Mouse (Mus musculus) ES-E14 (cell line): ENCODE measurements around the gene Enpp6. TPM values are rescaled to one million over a fixed set of nuclear protein-coding genes. Genes with fewer than 3 reads are reported as not detected.
A peak's percentile ranks its signal among the peaks of the same experiment; 100 is the strongest.

ENCODE experiments used
- DNase-seq: peaks from one replicate; pipeline ENCODE4 v3.0.0-alpha.2; 2013; ENCODE audit warnings: low read depth, low spot score
- H3K27ac ChIP-seq: 2 replicates; pipeline ENCODE4 v1.5.1; 2012; ENCODE audit warnings: low read depth, mild to moderate bottlenecking, low read length, moderate library complexity, mixed read lengths; ENCODE audit not compliant: poor library complexity, insufficient read depth, severe bottlenecking
- H3K36me3 ChIP-seq: 2 replicates; pipeline ENCODE4 v1.6.1; 2012; ENCODE audit warnings: mild to moderate bottlenecking, low read length, moderate library complexity, mixed read lengths; ENCODE audit not compliant: control insufficient read depth, poor library complexity, insufficient read depth, severe bottlenecking
- H3K4me1 ChIP-seq, 2 experiments: fragments of 150-350 bp in 1 of 2; sonication (generic) in 1 of 2; 2 replicates each; pipeline ENCODE4 v1.6.1; 2012; ENCODE audit warnings: low read length in 2 of 2, mild to moderate bottlenecking in 1 of 2, mixed read lengths in 1 of 2; ENCODE audit not compliant: control insufficient read depth in 2 of 2, insufficient read depth in 2 of 2, poor library complexity in 1 of 2
- H3K4me3 ChIP-seq, 2 experiments: fragments of 150-350 bp in 1 of 2; sonication (generic) in 1 of 2; 2 replicates each; pipeline ENCODE4 v1.5.1; 2012; ENCODE audit warnings: low read length in 2 of 2, low read depth in 1 of 2, mild to moderate bottlenecking in 1 of 2, mixed read lengths in 1 of 2; ENCODE audit not compliant: insufficient read depth in 1 of 2, poor library complexity in 1 of 2, severe bottlenecking in 1 of 2
- H3K9ac ChIP-seq: 2 replicates; pipeline ENCODE4 v1.6.1; 2012; ENCODE audit warnings: low read depth, mild to moderate bottlenecking, low read length, mixed read lengths; ENCODE audit not compliant: poor library complexity, insufficient read depth, severe bottlenecking
- H3K9me3 ChIP-seq: fragments of 150-350 bp; sonication (generic); 2 replicates; pipeline ENCODE4 v1.6.1; 2012; ENCODE audit warnings: low read depth, mild to moderate bottlenecking, low read length; ENCODE audit not compliant: control insufficient read depth, insufficient read depth
- CHD2 ChIP-seq: IDR thresholded peaks from 2 replicates; pipeline ENCODE4 v1.6.1; 2014; ENCODE audit warnings: mild to moderate bottlenecking, low read depth, low read length, inconsistent platforms
- HCFC1 ChIP-seq: IDR thresholded peaks from 2 replicates; pipeline ENCODE4 v1.6.1; 2012; ENCODE audit warnings: low read length, inconsistent platforms, borderline replicate concordance; ENCODE audit not compliant: insufficient read depth
- MAFK ChIP-seq: IDR thresholded peaks from 2 replicates; pipeline ENCODE4 v1.6.1; 2014; ENCODE audit warnings: mild to moderate bottlenecking, low read depth, low read length, inconsistent platforms; ENCODE audit not compliant: insufficient read depth
- ZC3H11A ChIP-seq: IDR thresholded peaks from 2 replicates; pipeline ENCODE4 v1.6.1; 2012; ENCODE audit warnings: low read depth, mild to moderate bottlenecking, inconsistent platforms, low read length, borderline replicate concordance
- ZNF384 ChIP-seq: IDR thresholded peaks from 2 replicates; pipeline ENCODE4 v1.6.1; 2012; ENCODE audit warnings: low read depth, low read length, inconsistent platforms
- in situ Hi-C, 2 experiments: fragments of 600-800 bp; cut with MboI; formaldehyde crosslinking; loops; one replicate each; pipeline ENCODE4 v1.15.1; 2025; ENCODE audit warnings: low sequenced_read_pairs in 2 of 2, inconsistent platforms in 1 of 2; ENCODE audit not compliant: unreplicated experiment in 2 of 2
- total RNA-seq: library from RNA; depleted of rRNA; stranded (reverse); fragments of 300-350 nt; gene quantifications from 2 replicates; pipeline ENCODE4 v1.2.3, GENCODE M21; 2012

The Enpp6 gene
- total RNA-seq, 1 experiment = 0.22 TPM

DNA sequence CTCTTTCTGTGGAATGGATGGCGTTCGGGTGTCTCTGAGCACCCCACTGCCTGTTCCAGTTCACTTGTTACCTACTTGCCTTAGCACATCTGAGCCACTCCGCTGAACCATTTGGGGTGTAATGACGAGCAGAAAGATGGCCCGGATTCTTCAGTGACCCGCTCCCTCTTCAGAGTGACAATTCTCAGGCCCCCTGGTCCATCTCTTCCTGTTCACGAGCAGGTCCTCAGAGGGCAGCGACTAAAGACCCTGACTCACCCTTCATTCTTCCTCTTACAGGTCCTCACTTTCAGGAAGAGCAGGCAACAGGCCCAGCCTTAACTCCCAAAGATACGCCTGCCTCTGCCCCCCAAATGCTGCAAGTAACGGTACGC lies 44.0 kb upstream of the Enpp6 start:
- no peak overlapping the region for H3K27ac ChIP-seq
- H3K9me3 ChIP-seq = no peaks in the 10 kb centered on the region
- H3K4me1 ChIP-seq = 0 out of 4 replicates have a peak, but pooled peaks cover 0 to 1% of the 10 kb centered on the region in 2 experiments
- DNase-seq = no peak
- no peaks in the 10 kb centered on the region for H3K36me3 ChIP-seq
- H3K4me3 ChIP-seq = no peak overlapping the region
- no peak overlapping the region for H3K9ac ChIP-seq
- in situ Hi-C loops = no loop called here
- no peak for TF ChIP-seq MAFK
- TF ChIP-seq ZC3H11A = no peak
- no peak for TF ChIP-seq HCFC1
- TF ChIP-seq CHD2 = no peak
- TF ChIP-seq ZNF384 = no peak

DNA sequence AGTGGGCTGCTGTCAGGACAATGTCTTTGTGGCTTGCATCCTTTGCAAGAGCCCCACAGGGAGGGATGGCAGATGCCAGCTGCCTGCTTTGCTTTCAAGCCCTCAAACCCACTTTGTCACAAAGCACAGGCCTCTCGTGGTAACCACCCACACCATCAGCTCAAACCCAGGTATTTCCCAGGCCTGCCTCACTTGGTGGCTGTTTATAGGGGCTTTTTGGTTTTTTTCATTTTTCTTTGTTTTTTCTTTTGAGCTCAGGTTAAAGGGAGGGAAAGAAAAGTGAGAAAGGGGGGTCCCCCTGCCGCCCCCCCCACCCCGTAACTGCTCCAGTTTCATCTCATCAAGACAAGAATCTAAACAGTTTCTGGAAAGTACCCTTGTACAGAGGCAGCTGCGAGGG lies 43.4 kb upstream of the Enpp6 start:
- TF ChIP-seq MAFK = no peak
- TF ChIP-seq ZC3H11A = no peak
- TF ChIP-seq HCFC1 = no peak
- TF ChIP-seq CHD2 = no peak
- no peak for TF ChIP-seq ZNF384

DNA sequence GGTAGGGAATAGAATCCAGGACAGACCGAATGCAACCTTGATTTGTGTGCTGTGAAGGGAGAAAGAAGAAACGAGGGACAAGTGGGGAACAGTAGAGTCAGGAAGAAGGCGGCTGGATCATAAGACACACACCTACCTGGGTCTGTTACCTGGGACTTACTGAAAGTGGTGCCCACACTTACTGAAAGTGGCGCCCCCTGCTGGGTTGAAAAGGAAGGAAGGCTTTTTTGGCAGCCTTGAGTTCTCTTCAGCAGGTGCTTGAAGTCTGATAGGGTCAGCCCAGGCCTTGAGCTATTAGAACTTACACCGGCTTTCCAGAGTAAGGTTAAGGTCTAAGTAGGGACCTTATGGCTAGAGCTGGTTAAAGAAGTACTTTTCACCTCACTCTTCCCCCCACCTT lies 40.5 kb upstream of the Enpp6 start:
- TF ChIP-seq HCFC1 (no peak), MAFK (no peak), CHD2 (no peak), ZNF384 (no peak), ZC3H11A (no peak)
- H3K4me3 ChIP-seq = no peak overlapping the region
- no peak overlapping the region for H3K9ac ChIP-seq
- H3K36me3 ChIP-seq = no peaks in the 10 kb centered on the region
- 0 out of 4 replicates have a peak, but pooled peaks cover 0 to 1% of the 10 kb centered on the region in 2 experiments for H3K4me1 ChIP-seq
- DNase-seq = peak; percentile 37
- no peaks in the 10 kb centered on the region for H3K9me3 ChIP-seq
- in situ Hi-C loops = no loop called here
- H3K27ac ChIP-seq = no peak overlapping the region

More for the DNA sequence above, 43.4 kb upstream of the Enpp6 start:
- Histone ChIP-seq H3K4me3 (no peak overlapping the region), H3K36me3 (no peaks in the 10 kb centered on the region), H3K27ac (no peak overlapping the region), H3K9ac (no peak overlapping the region), H3K9me3 (no peaks in the 10 kb centered on the region), H3K4me1 (0 out of 4 replicates have a peak, but pooled peaks cover 0 to 1% of the 10 kb centered on the region in 2 experiments)
- in situ Hi-C loops = no loop called here
- DNase-seq = no peak

DNA sequence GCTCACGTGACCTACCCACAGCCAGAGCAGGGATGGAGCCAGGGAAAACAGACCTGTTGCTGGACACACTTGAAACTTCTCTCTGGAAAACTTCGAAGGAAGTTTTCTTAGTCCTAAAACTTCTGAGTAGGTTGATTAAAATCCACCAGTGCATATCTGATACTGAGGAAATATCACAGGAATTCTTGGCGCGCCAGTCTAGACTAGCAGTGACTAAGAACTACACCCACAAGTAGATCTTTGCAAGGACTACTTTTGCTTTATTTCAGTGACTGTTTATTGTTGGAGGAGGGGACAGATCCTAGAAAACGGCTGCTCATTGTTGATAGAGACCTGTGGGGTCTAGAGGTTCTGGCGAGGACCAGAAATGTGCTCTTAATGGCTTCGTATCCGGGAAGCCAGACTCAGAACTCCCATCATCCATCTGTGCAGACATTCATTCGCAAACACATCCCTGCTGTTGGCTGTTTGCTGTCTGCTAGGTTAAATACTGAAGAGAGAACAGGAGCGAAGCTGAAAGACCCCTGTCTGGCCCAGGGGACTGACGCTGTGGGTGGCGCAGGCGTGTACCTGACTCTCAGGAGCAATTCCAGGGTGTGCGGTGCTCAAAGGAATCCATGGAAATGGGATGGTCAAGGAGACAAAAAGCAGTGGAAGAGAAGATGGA lies 38.5 kb upstream of the Enpp6 start:
- H3K9me3 ChIP-seq = no peaks in the 10 kb centered on the region
- no peak for DNase-seq
- H3K4me1 ChIP-seq = 0 out of 4 replicates have a peak, but pooled peaks cover 0 to 1% of the 10 kb centered on the region in 2 experiments
- TF ChIP-seq CHD2 (no peak), HCFC1 (no peak), ZNF384 (no peak)
- no peak overlapping the region for H3K27ac ChIP-seq
- H3K9ac ChIP-seq = no peak overlapping the region
- H3K36me3 ChIP-seq = no peaks in the 10 kb centered on the region
- in situ Hi-C loops = no loop called here
- H3K4me3 ChIP-seq = no peak overlapping the region

DNA sequence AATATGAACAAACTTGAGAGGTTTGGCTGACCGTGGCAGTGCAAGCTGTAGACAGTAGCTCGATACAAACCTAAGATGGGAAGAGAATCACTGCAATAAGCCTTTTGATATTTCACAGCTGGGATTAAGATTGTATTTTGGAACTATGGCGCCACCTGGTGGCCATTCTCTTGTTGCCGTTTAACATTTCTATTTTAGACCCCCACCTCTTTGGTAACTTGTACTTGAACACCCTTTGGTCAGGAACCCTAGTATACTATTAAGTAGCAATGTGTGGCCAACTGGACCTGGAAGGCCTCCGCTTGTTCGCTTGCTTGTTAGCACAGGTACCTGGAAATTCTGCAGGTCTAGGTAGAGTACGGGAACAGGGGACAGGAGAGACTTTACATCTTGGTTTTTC lies 33.2 kb upstream of the Enpp6 start:
- DNase-seq = peak; percentile 58
- Histone ChIP-seq H3K9me3 (no peaks in the 10 kb centered on the region), H3K36me3 (no peaks in the 10 kb centered on the region), H3K9ac (no peak overlapping the region), H3K27ac (no peak overlapping the region), H3K4me1 (no peaks in the 10 kb centered on the region), H3K4me3 (no peak overlapping the region)
- in situ Hi-C loops = loop anchor here in 1 of 2 experiments (5.0 kb wide), 1 partner anchor 281 kb away; no protein-coding TSS in a partner anchor
- TF ChIP-seq CHD2 (no peak), MAFK (no peak), ZNF384 (no peak), HCFC1 (no peak), ZC3H11A (peak; percentile 97)
